Mouse (Mus musculus) embryonic fibroblast, embryonic 13.5 days (primary cell): Measurements from ENCODE around the gene Akr1b7.

Experiments
- CTCF ChIP-seq: IDR thresholded peaks from 2 replicates; pipeline ENCODE4 v1.5.1; 2011; ENCODE audit warnings: mild to moderate bottlenecking, control low read depth, low read length, moderate library complexity, borderline replicate concordance; ENCODE audit not compliant: insufficient read depth
- POLR2A ChIP-seq: IDR thresholded peaks from 2 replicates; pipeline ENCODE4 v1.6.1; 2011; ENCODE audit warnings: low read depth, mild to moderate bottlenecking, control low read depth, low read length, moderate library complexity

GRCm38 (mm10) chr6:34463582-34463981, 51.4 kb downstream of the Akr1b7 start:
- TF ChIP-seq CTCF, result no peak
- no peak for TF ChIP-seq POLR2A
